Comparison of ENCODE assay signal across 8 mouse cellular contexts in the genomic region with DNA sequence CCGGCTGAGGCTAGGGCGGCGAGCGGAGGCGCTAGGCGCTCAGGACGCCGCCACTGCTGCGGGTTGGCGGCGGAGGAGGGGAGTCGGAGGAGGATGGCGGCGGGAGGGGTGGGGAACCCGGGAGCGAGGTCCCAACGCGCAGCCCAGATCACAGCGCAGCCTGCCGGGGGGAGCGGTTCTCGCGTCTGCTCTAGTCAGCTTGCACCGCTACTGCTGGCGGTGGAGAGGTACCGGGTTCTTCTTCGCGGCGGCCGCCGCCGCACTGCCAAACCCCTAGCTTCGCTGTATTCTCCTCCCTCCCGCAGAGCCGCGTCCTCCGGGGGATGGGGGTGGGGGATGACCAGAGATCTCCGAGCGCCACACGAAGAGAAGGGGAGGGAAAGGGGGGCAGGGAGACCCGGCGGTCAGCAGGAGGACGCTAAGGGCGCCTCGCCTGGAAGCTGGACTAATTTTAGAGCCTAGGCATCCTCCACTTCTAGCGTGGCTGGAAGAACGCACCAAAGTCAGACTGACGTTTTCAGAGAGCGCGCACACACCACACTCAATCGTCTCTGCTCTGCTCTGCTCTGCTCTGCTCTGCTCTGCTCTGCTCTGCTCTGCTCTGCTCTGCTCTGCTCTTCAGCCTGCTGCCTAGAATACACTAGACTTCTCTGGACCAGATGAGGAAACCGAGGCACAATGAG. TPM values are rescaled to one million over a fixed set of nuclear protein-coding genes. Genes with fewer than 3 reads are reported as not detected.
A peak's percentile ranks its signal among the peaks of the same experiment; 100 is the strongest.
DNase-seq lines count a peak whose midpoint lies in the region; ATAC-seq and TF ChIP-seq lines count a peak whose summit lies in the region.

No protein-coding gene starts in this region.

- DNase-seq in ES-E14 (ENCODE audit: low read depth, low spot score): peak; percentile 27
- DNase-seq in brain, embryonic 18.5 days (ENCODE audit: low read depth, low spot score): peak; percentile 67
- peak; percentile 91 for DNase-seq in forebrain, embryonic 11.5 days (ENCODE audit: low spot score)
- peak; percentile 73 for DNase-seq in heart, postnatal 4 days
- DNase-seq in left cerebral cortex, adult 8-10 months (ENCODE audit: low spot score in 2 of 2): peak; percentile 56 to 68
- DNase-seq in lung, postnatal 36 days: peak; percentile 45
- peak; percentile 84 for DNase-seq in right cerebral cortex, postnatal 25 days
- DNase-seq in adipocyte (ENCODE audit: low spot score): no peak

- no peaks in the 10 kb centered on the region; the same call in 1 of the 2 replicates for H3K27me3 ChIP-seq in forebrain, embryonic 11.5 days (ENCODE audit: control insufficient read depth, insufficient read depth, low read length)

- H3K36me3 ChIP-seq in ES-E14 (ENCODE audit: control insufficient read depth, insufficient read depth, low read length, poor library complexity, severe bottlenecking): no peaks in the 10 kb centered on the region
- H3K36me3 ChIP-seq in forebrain, embryonic 11.5 days (ENCODE audit: control insufficient read depth, insufficient read depth, low read length): no peaks in the 10 kb centered on the region

- ATAC-seq in forebrain, embryonic 11.5 days (replicated peaks; ENCODE audit: low FRiP score): peak; percentile 78

- peak overlapping the region; percentile 43; the same call in 1 of the 2 replicates for H3K9ac ChIP-seq in ES-E14 (ENCODE audit: insufficient read depth, low read depth, low read length, poor library complexity, severe bottlenecking)
- peak overlapping the region; percentile 88 for H3K9ac ChIP-seq in forebrain, embryonic 11.5 days (ENCODE audit: low read length)

- no peaks in the 10 kb centered on the region for H3K9me3 ChIP-seq in ES-E14 (ENCODE audit: control insufficient read depth, insufficient read depth, low read depth, low read length)
- H3K9me3 ChIP-seq in forebrain, embryonic 11.5 days (ENCODE audit: control insufficient read depth, low read length): no peaks in the 10 kb centered on the region

- H3K4me1 ChIP-seq in ES-E14 (ENCODE audit: control insufficient read depth in 2 of 2, insufficient read depth in 2 of 2, low read length in 2 of 2, poor library complexity in 1 of 2): peaks cover 0 to 3% of the 10 kb centered on the region in 2 experiments; a peak in 2 of 4 replicates
- peaks cover 11% of the 10 kb centered on the region for H3K4me1 ChIP-seq in forebrain, embryonic 11.5 days (replicated peaks; ENCODE audit: control insufficient read depth, insufficient read depth, low read length)

- in situ Hi-C loops in ES-E14 (cut with MboI; ENCODE audit: low sequenced_read_pairs in 2 of 2, unreplicated experiment in 2 of 2): no loop called here

- H3K27ac ChIP-seq in ES-E14 (ENCODE audit: insufficient read depth, low read depth, low read length, poor library complexity, severe bottlenecking): no peak overlapping the region
- peak overlapping the region; percentile 87 for H3K27ac ChIP-seq in forebrain, embryonic 11.5 days (ENCODE audit: low read depth, low read length)

- H3K4me3 ChIP-seq in ES-E14 (ENCODE audit: insufficient read depth in 1 of 2, low read depth in 1 of 2, low read length in 2 of 2, poor library complexity in 1 of 2, severe bottlenecking in 1 of 2): peak overlapping the region; percentile 54 to 65
- H3K4me3 ChIP-seq in forebrain, embryonic 11.5 days (ENCODE audit: low read depth, low read length): peak overlapping the region; percentile 71

- WGBS in forebrain, embryonic 11.5 days: under 1% methylated on average over 52 of the region's 52 CpGs

- H3K4me2 ChIP-seq in forebrain, embryonic 11.5 days (ENCODE audit: low read depth, low read length, severe bottlenecking): peak overlapping the region; percentile 57

TF ChIP-seq in ES-E14, 5 proteins besides CTCF, POLR2A, EP300 and RAD21:
- TF ChIP-seq CHD2 (IDR thresholded peaks at IDR 0.05; ENCODE audit: low read depth, low read length) (no peak), HCFC1 (IDR thresholded peaks at IDR 0.05; ENCODE audit: borderline replicate concordance, insufficient read depth, low read length) (no peak), ZNF384 (IDR thresholded peaks at IDR 0.05; ENCODE audit: low read depth, low read length) (no peak), MAFK (IDR thresholded peaks at IDR 0.05; ENCODE audit: insufficient read depth, low read depth, low read length) (no peak), ZC3H11A (IDR thresholded peaks at IDR 0.05; ENCODE audit: borderline replicate concordance, low read depth, low read length) (no peak)
TF ChIP-seq in ES-E14: peak in this region for 0.

RNA-seq across cellular contexts. Expression of a gene that starts 1.0 kb away (rescaled TPM):
- total RNA-seq in ES-E14 (2012; rRNA removed): 0.42 and 0.58 TPM in 2 replicates
- polyA plus RNA-seq in forebrain, embryonic 11.5 days (2014; fragmentation: Nextera tagmentation; extraction: Ambion mirVana): 11.9 and 12.4 TPM in 2 replicates
- 1 to 10 TPM; 3.0 to 3.7 TPM for total RNA-seq in heart, postnatal 4 days (2021)
- 10 to 100 TPM; 62.3 to 84.8 (median 70.5) TPM for total RNA-seq in left cerebral cortex, adult 8-10 months (2022)

Comparison
In these comparisons a context has a peak if more than half of its experiments do, and no peak if none do; other contexts are left out.
1. RNA of a gene that starts 1.0 kb away (total RNA-seq): 62.3 to 84.8 TPM in left cerebral cortex, adult 8-10 months; 3.0 to 3.7 TPM in heart, postnatal 4 days and 0.42 to 0.58 TPM in ES-E14; every median in the first group is over 10 times any median in the second.